Mouse (Mus musculus): ENCODE measurements at regions not wholly inside any gene's neighbourhood (a gene's known extent, or its start where the extent isn't known, plus 50 kb on each side); places are given as distances from the start of the nearest gene placed in this dataset.
A peak's percentile ranks its signal among the peaks of the same experiment; 100 is the strongest.

DNA sequence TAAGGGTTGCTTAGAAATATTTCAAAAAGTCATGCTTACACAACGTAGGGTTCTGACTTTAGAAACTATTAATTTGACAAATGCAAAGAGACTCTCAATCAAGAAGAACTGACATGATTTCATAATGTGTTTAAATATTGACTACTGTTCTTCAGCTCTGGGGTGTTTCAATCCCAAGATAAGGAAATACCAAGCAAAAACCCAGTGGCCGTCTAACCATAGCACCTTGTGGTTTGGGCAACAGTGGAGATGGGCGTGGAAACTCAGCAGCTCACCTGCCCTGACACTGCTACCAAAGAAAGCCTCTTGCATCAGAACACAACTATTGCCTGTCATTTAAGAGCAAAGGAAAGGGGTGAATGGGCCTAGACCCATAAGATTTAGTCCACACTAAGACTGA is 119.9 kb downstream of the Foxa2 start:
- no peak for DNase-seq

DNA sequence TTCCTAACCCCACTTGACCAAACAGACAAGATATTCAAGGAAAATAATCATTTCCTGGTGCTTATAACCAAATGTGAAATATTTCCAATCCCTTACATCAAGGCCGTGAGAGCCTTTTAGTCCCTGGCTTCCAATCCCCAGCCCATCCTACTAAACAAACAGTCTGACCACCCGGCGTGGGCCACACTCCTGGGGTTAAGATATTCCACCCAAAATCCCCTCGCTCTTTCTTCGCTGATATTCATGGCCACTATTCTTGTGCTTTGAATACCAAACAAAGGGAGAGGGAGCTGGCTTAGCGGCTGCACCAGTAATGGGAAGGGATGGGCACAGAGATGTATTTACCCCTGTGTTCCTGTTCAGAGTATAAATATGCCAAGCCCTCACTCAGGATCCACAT is 139.4 kb downstream of the Foxa2 start:
- DNase-seq: no peak

DNA sequence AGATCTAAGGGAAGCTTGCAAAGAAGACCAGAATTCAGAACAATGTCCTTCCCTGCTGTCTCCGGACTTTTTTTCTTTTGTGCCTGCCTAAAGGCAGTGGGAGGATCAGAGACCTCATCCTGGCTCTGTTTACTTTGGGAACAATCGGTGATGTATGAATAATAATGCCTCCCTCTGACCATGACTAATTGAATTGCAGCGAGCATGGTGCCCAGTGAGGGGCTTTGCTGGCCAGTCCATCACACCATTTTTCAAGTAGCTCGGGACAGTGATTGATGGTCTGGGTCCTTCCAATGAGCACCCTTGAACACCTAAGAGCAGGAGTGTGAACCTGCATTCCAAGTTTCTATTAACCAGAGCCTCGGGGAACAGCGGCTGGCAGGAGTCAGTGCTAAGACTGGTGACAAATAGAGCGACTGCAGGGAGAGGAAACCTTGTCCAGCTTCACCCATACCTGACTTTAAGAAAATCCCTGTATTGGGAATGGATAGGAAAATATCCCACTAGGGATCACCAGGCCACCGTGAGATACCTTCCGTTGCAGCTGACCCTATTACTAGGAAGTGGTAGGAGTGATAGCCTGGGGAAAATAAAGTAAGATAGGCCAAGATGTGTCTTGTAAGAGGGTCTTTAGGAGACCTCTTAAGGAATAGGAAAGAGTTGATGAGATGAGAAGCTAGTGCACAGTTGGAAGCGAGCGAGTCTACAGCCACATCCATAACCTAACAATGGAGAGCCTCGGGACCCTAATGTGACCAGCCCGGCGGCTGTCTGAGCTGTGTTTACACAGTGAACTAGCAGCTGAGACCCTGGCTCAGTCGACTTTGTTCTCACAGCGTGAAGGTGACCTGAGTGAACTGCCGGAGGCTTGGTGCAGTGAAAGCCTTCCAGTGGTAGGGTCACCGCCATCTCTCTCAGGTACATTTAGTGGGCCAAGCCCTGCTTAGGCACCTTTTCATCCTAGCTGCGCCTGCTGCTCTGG is 140.7 kb downstream of the Foxa2 start:
- DNase-seq: no peak

DNA sequence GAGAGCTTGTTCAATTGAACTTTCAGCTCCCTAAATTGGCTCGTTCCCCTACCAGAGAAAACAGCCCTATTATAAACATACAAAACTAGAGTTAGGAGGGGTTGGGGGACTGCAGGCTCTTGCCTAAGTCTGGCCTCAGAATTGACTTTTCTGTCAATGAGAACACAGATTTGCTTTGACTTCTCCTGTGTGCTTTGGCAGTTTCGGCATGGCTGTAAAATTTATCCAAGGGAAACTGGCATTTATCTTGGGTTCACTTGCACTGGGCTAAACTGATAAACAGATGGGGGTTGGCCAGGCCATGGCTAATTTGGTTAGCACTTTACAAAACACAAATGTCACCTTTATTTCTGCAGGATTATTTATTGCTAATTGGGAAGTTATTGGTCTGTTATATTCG is 141.7 kb downstream of the Foxa2 start:
- no peak for DNase-seq

DNA sequence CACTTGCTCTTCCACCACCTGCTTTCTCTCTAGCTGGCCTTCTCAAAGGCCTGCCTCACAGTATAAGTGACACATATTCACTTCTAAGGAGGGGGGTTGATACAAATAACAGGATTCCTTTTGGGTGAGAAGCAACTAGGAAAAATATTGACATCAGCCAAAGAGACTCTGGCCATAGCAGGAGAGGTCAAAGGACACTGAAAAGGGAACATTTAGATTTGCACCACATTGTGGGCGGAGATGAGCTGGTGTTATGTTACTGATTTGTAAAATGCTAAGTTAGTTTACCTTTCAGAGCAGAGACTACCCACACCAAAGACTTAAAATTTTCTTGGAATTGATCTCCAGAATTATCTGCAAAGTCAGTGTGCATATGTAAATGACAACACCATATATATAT is 147.5 kb downstream of the Foxa2 start:
- DNase-seq: no peak

DNA sequence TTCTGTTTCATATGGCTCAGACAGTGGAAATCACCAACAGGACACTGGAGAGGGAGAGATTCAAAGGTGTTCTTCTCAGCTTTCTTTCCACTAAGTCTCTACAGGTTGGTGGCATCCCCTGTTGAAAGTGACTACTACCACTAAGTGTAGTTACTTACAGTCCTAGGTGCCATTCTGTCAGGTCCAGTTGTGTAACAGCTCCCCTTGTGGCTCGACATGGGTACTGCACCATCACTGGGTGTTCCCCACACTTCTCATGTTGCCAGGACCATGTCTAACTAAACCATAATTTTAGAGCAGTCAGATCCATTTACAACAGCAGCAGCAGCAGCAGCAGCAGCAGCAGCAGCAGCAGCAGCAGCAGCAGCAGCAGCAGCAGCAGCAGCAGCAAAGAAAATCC is 151.1 kb downstream of the Foxa2 start:
- DNase-seq: peak; percentile 22 to 54

DNA sequence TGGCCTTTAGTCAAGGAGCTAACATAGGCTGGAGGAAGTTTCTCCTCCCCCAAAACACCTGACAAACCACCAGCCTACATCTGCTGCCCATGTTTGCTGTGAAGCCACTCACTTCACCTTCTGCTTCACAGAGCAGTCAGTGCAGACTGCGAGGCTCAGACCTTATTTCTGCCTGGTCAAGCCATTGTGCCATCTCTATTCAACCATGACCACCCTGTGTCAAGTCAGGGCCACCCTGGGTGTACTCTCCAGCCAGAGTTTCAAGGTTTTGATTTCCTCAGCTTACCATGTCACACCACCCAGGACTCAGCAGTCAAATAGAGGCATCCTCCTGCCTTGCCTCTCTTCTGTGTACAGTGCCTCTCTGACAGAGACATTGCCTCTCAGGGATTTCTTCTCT is 152.6 kb downstream of the Foxa2 start:
- DNase-seq: no peak

DNA sequence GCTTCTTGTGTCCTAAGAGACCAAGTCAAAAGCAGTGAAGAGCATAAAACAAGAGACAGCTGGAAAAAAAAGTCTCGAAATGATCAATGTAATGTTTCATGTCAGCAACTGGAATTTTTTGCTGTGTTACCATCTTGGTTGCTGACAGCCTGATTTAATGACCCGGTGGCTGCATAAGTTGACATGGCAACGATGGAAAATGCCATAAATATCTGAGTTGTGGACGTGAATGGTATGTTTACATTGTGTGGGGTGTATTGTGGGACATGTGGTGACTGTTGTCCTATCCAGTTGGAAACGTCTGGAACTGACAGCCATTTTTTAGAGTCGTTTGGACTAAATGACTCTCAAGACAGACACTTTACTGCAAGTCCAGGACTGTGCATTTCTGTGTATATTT is 160.6 kb downstream of the Foxa2 start:
- no peak for DNase-seq

DNA sequence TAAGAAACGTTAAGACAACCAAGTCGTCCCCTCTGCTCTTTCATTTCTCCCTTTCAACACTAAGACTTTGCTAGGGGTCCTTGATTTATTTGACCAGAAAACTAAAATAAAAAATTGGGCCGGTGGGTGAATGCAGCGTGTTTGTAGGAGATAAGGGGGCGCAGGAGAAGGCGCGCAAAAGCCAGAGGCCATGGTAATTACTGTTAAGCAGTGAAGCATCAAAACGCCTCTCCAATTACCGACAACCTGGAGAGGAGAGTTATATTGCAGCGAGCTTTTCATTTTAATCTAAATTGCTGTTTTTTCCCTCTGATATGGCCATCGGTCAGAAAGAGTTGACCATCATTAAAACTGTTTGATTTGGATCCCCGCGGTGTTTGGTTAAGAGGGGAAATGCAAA is 168.9 kb downstream of the Foxa2 start:
- DNase-seq: no peak

DNA sequence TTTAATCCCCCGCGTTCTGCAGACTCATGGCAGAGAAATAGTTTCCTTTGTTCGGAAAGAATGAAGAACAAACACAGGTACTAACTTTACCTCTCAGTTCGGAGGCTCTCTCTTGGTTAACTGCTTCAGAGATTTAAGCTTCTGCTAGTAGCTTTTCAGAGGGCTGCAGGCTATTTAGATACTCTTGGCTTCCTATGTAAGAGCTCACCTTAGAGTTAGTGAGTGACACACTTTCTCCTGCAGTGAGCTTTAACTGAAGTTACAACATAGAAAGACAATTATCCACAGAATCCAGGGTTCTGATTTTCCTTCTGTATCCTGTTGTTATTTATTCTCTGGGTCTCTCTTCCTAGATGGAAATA is 169.2 kb downstream of the Foxa2 start:
- DNase-seq: no peak

DNA sequence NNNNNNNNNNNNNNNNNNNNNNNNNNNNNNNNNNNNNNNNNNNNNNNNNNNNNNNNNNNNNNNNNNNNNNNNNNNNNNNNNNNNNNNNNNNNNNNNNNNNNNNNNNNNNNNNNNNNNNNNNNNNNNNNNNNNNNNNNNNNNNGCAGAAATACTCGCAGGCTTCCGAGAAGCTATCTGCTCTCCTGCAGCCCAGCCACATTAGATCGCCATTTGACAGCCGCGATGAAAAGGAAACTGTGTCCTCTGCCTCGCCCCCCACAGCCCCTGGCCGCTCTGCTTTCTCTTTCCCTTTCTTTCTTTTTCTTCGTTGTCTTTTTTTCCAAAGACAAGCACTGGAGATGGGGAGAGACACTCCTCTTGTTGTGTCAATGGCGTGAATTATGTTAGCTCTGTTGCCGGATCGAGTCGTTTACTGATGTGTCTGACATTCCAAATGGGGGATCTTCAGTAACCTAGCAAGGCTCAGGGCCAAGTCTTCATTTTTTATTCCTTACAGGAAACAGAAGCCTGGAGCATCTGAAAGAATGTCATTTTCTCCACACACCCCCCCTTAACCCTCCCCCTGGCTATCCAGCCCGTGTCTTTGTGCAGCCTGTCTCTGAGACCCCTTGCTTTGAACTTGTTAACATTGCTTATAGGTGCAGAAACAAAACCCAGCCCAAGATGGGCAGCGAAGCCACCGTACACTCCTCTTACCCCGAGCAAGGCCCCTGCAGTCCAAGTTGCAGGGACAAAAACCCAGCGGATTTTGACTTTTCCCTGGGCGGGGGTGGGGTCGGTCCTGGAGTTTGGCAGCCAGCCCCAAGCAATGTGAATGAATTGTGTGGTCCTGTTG is 169.8 kb downstream of the Foxa2 start:
- peak in 1 of 2 experiments; percentile 4 for DNase-seq

DNA sequence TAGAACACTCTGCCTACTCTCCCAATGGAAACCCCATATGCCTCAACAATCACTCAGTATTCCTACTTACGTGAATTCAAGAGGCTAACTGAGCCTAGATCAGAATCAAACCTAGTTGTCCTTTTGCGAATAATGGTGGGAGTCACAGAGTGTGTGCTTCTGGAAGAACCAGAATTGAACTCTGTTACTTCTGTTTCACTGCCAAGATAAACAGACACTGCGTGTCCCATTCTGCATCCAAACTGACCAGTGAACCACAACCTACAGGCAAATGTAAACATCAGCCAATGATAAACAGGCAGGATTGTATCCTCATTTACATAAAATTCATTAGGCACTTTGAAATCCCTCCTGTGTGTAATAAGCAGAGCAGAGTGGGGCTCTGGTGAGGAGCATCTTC is 173.8 kb downstream of the Foxa2 start:
- no peak for DNase-seq

DNA sequence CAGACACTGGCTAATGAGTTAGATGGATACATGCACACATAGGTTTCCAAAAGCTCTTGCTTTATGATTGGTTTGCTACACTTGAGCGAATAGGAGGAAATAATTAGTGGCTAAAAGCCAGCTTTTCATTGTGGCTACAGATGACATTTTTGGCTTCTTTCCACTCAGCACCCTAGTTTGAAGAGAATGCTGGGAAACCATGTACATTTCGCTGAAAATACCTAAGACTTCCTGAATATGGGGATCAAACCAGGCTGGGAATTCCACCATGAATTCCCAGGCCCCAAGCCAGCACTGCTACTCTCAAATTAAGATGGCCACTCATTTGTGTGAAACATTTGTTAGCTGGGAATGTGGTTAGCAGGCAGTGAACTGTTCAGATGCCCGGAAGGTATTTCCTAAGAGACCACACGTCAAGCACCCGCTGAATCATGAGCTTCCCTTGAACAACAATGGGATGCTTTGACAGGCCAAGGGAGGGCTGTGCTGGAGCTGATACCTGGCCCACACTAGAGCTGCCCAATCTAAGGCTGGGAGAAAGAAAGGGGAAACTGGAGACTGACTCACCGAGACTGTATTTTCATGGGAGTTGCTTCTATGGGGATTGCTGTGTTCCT is 195.5 kb downstream of the Foxa2 start:
- no peak for DNase-seq

DNA sequence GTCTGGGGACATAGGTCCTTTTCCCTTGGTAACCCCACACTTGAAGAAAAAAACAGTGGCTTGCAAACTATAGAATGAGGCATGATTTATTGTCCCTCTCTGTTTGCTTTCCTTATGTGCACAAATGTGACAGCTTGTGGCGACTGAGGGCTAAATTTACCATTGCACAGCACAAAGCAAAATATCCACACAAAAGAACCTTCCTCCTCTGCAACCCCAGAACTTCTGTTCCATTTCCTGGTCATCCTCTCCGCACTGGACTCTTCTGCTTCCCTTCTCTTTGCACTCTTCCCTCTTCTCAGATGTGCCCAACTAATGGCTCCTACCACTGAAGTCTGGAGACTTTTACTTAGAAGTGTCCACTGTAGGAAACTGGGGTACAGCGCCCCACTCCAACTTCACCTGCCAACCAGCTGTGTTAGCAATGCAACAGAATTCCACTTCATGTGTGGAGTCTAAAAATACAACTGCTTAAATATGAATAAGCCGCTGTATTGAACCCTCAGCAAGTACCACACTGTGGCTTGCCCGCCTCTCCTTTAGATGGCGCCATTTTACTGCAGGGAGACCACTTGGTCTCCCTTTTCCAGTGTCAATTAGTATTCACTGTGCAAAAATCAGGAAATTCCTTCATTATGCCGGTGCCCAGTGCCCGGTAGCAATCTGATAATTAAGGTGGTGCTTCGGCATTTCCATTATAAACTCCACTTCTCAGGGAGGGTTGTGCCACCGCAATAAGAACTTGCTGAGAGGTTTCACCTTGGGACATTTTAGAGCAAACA is 199.6 kb downstream of the Foxa2 start:
- peak in 1 of 2 experiments; percentile 18 for DNase-seq

DNA sequence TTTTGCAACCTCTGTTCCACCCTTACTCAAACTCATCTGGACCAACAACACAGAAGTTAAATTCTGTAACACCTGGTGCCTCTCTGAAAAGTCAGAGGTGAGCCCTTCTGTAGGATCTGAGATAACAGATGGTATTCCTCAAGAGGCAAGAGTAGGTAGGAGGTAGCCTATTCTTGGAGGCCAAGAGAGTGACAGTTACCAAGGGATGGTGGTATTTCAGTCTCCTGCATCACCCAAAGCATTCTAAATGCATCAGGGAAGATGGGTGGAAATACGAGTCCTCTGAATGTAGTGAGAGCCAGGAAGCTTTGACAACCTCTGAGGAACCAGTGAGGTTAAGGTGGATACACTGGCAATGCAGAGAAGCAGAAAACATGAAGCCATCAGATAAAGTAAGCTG is 201.5 kb downstream of the Foxa2 start:
- DNase-seq: no peak

DNA sequence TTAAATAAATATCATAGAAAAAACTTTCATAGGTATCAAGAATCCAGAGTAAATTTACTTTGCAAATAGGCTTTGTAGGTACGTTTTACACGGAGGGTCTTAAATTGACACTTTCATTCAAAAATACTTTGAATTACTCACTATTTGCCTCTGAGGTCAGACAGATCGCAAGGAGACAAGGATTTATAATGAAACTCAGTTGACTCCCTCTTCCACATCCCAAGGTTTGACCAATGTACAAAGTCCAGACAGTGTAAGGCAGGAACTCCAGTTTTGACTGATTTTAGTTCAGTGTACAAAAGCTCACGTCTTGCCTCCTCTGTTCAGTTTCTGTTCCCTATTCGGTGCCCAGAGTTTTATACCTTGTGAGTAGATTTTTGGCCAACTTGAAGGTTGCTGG is 205.8 kb downstream of the Foxa2 start:
- no peak for DNase-seq

DNA sequence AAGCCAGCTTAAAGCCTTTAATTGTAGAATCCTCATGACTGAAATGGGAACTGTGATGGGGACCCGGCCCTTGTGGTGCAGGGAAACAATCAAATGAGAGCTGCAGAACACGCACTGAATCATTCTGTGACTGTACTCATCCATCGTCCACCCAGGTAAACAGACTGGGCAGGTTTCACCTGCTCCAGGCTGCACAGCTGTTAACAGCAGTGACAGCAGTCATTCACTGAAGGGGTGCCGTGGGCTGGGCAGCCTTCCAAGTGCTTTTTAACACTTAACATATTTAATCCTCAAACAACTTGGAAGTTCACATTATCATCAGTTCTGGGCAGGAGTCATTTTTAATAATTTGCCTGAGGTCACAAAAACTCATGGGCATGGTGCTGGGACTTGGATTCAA is 208.2 kb downstream of the Foxa2 start:
- no peak for DNase-seq

DNA sequence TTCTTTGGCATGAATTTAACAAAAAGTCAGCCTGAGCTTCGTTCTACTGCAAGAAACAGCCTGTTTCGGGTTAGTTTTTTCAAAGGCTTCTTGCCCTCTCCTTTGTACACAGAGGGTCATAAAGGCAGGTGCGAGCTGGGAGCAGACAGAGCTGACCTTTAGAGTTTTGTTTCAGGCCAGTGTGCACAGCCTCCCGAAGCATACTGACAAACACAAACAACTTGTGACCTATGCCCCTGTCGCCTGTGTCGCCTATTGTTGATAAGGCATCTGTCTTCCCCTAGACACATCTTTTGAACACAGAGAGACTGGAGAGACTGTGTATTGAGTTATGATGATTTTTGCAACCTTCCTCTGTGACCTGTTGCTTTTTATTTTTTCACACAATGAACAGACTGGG is 216.2 kb downstream of the Foxa2 start:
- no peak for DNase-seq

DNA sequence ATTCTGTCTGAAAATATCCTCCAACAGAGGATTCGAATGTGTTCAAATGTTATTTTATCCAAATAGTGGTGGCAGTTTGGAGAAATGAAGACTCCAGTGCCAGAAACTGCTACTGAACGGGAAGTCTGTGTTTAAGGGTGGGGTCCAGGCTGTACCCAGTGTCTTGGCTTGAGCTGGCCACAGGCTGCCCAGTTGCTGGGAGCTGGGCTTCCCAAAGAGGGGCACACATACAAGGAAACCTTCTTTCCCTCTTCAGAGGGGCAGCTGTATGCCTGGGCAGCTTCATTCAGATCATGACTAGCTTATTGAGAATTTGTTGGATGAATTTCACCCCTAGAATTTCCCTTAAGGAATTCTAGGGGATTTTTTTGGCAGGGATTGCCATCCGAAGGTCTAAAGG is 229.8 kb downstream of the Foxa2 start:
- DNase-seq: no peak

DNA sequence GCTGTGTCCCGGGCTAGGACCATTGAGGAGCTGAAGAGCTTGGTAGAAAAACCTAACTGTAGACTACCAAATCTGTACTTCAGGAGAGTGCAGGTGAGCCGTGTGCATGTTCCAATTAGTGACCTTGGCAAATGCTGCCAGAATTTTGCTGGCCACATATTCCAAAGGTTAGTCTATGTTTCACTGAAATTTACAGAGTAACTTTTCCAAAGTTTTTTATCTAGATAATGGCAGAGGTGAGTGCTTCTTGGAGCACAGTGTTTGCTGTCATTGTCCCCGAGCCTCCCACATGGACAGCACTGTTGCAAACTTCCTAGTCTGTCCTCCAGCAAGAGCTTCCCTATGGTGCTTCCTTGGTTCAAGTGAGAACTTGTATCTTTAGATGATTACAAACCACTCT is 232.5 kb downstream of the Foxa2 start:
- no peak for DNase-seq

DNA sequence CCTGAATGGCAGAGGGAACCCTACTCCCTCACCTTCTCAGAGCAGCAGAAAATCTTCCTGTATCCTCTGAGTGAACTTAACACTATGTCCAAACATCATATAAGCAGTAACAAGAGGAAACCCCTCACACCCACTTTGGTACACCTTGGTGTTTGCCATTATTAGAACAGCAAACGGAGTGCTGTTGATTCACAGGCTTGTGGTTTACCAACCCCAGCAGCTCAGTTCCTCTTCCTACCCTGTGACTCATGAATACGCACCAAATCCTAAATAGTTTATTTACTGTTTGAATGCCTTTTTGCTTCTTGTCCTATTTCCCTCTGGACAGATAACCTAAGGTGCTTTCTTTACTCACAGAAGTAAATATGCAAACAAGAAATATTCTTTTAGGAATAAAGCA is 233.3 kb downstream of the Foxa2 start:
- no peak for DNase-seq

DNA sequence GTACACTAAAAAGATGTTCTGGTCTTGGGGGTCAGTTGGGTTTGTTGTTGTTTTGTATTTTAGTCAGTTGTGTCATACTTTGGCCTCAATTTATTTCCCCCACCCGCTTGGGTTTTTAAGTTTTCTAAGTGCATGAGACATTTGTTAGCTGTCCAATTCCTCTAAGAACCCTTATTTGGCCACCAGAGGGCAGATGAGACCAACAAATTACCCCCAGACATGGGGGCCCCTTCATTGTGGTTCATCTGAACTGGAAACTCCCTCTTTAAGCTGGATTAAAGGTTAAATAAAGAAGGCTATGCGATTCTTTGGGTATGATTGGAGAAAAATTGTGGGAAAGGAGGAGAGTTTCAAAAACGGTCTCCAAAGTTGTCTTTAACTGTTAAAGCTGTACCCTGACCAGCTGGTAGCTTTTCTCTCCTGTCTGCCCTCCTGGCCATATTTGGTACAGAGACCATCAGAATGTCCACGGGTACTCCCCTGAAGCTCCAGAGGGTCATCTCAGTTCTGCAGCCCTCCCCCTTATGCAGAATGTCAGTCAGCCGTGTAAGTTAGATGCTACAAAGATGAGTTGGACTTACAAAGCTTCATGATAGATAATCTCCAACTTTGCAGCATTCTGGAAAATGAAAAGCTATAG is 238.6 kb downstream of the Foxa2 start:
- DNase-seq: peak in 1 of 2 experiments; percentile 43

All from cerebellum, postnatal 25 days (tissue).